Mouse (Mus musculus): ENCODE measurements around the gene Gm11985. TPM values are rescaled to one million over a fixed set of nuclear protein-coding genes. Genes with fewer than 3 reads are reported as not detected.
A peak's percentile ranks its signal among the peaks of the same experiment; 100 is the strongest.

Gm11985 gene
- polyA plus RNA-seq, 1 experiment from 2014 or later, result 0.16 TPM

GRCm38 (mm10) chr11:7193134-7193533, 4.8 kb upstream of the Gm11985 start:
- ATAC-seq (ENCODE audit: low FRiP score, low TSS enrichment), result no peak
- Histone ChIP-seq H3K4me3 (ENCODE audit: low read length) (no peak overlapping the region), H3K36me3 (ENCODE audit: insufficient read depth, low read length) (no peaks in the 10 kb centered on the region), H3K4me1 (ENCODE audit: insufficient read depth, low read length) (peaks cover 19% of the 10 kb centered on the region), H3K27me3 (ENCODE audit: insufficient read depth, low read length) (no peaks in the 10 kb centered on the region), H3K9me3 (ENCODE audit: low read length) (peaks cover 4% of the 10 kb centered on the region; the same call in 1 of the 2 replicates), H3K27ac (ENCODE audit: low read length) (no peak overlapping the region), H3K4me2 (replicated peaks; ENCODE audit: low read depth, low read length) (no peak overlapping the region), H3K9ac (replicated peaks; ENCODE audit: low read length) (no peak overlapping the region)
- 50% methylated on average over 9 of the region's 9 CpGs for WGBS

- Histone ChIP-seq H3K4me1 (ENCODE audit: insufficient read depth, low read length) (peaks cover 14% of the 10 kb centered on the region), H3K4me3 (ENCODE audit: low read length) (no peak overlapping the region), H3K4me2 (replicated peaks; ENCODE audit: low read depth, low read length) (no peak overlapping the region), H3K27me3 (ENCODE audit: insufficient read depth, low read length) (no peaks in the 10 kb centered on the region), H3K36me3 (ENCODE audit: insufficient read depth, low read length) (no peaks in the 10 kb centered on the region), H3K9ac (replicated peaks; ENCODE audit: low read length) (no peak overlapping the region), H3K27ac (ENCODE audit: low read length) (no peak overlapping the region), H3K9me3 (ENCODE audit: low read length) (peaks cover 4% of the 10 kb centered on the region; the same call in 1 of the 2 replicates)
- WGBS, result 50% methylated on average over 6 of the region's 6 CpGs
- no peak for ATAC-seq (ENCODE audit: low FRiP score, low TSS enrichment)
These were observed 4.3 kb upstream of the Gm11985 start for GRCm38 (mm10) chr11:7192710-7193109.

GRCm38 (mm10) chr11:7187472-7187871, 897 bp downstream of the Gm11985 start:
- Histone ChIP-seq H3K9me3 (ENCODE audit: low read length) (no peaks in the 10 kb centered on the region), H3K27me3 (ENCODE audit: insufficient read depth, low read length) (no peaks in the 10 kb centered on the region), H3K4me3 (ENCODE audit: low read length) (no peak overlapping the region), H3K4me2 (replicated peaks; ENCODE audit: low read depth, low read length) (no peak overlapping the region), H3K4me1 (ENCODE audit: insufficient read depth, low read length) (no peaks in the 10 kb centered on the region), H3K27ac (ENCODE audit: low read length) (no peak overlapping the region), H3K36me3 (ENCODE audit: insufficient read depth, low read length) (no peaks in the 10 kb centered on the region), H3K9ac (replicated peaks; ENCODE audit: low read length) (no peak overlapping the region)
- ATAC-seq (ENCODE audit: low FRiP score, low TSS enrichment), result no peak
- 69% methylated on average over 8 of the region's 8 CpGs for WGBS

GRCm38 (mm10) chr11:7184420-7184819, 3.9 kb downstream of the Gm11985 start:
- no peaks in the 10 kb centered on the region for H3K9me3 ChIP-seq (ENCODE audit: low read length)
- no peaks in the 10 kb centered on the region for H3K27me3 ChIP-seq (ENCODE audit: insufficient read depth, low read length)
- WGBS, result 32% methylated on average over 1 of the region's 1 CpGs
- no peaks in the 10 kb centered on the region for H3K4me1 ChIP-seq (ENCODE audit: insufficient read depth, low read length)
- H3K4me2 ChIP-seq (replicated peaks; ENCODE audit: low read depth, low read length), result no peak overlapping the region
- ATAC-seq (ENCODE audit: low FRiP score, low TSS enrichment), result no peak
- no peaks in the 10 kb centered on the region for H3K36me3 ChIP-seq (ENCODE audit: insufficient read depth, low read length)
- H3K27ac ChIP-seq (ENCODE audit: low read length), result no peak overlapping the region
- H3K4me3 ChIP-seq (ENCODE audit: low read length), result no peak overlapping the region
- no peak overlapping the region for H3K9ac ChIP-seq (replicated peaks; ENCODE audit: low read length)

- Histone ChIP-seq H3K9ac (replicated peaks; ENCODE audit: low read length) (no peak overlapping the region), H3K4me2 (replicated peaks; ENCODE audit: low read depth, low read length) (no peak overlapping the region), H3K36me3 (ENCODE audit: insufficient read depth, low read length) (no peaks in the 10 kb centered on the region), H3K4me1 (ENCODE audit: insufficient read depth, low read length) (no peaks in the 10 kb centered on the region), H3K27ac (ENCODE audit: low read length) (no peak overlapping the region), H3K9me3 (ENCODE audit: low read length) (no peaks in the 10 kb centered on the region), H3K4me3 (ENCODE audit: low read length) (no peak overlapping the region), H3K27me3 (ENCODE audit: insufficient read depth, low read length) (no peaks in the 10 kb centered on the region)
- 58% methylated on average over 8 of the region's 8 CpGs for WGBS
- no peak for ATAC-seq (ENCODE audit: low FRiP score, low TSS enrichment)
These were observed 5.8 kb downstream of the Gm11985 start for GRCm38 (mm10) chr11:7182409-7183042.

GRCm38 (mm10) chr11:7179276-7179675, 9.1 kb downstream of the Gm11985 start:
- Histone ChIP-seq H3K27me3 (ENCODE audit: insufficient read depth, low read length) (no peaks in the 10 kb centered on the region), H3K36me3 (ENCODE audit: insufficient read depth, low read length) (no peaks in the 10 kb centered on the region), H3K9me3 (ENCODE audit: low read length) (no peaks in the 10 kb centered on the region), H3K9ac (replicated peaks; ENCODE audit: low read length) (no peak overlapping the region), H3K4me2 (replicated peaks; ENCODE audit: low read depth, low read length) (no peak overlapping the region), H3K4me1 (ENCODE audit: insufficient read depth, low read length) (no peaks in the 10 kb centered on the region), H3K4me3 (ENCODE audit: low read length) (no peak overlapping the region), H3K27ac (ENCODE audit: low read length) (no peak overlapping the region)
- 65% methylated on average over 2 of the region's 2 CpGs for WGBS
- no peak for ATAC-seq (ENCODE audit: low FRiP score, low TSS enrichment)

- Histone ChIP-seq H3K4me1 (ENCODE audit: insufficient read depth, low read length) (no peaks in the 10 kb centered on the region), H3K9ac (replicated peaks; ENCODE audit: low read length) (no peak overlapping the region), H3K27me3 (ENCODE audit: insufficient read depth, low read length) (no peaks in the 10 kb centered on the region), H3K27ac (ENCODE audit: low read length) (no peak overlapping the region), H3K36me3 (ENCODE audit: insufficient read depth, low read length) (no peaks in the 10 kb centered on the region), H3K4me2 (replicated peaks; ENCODE audit: low read depth, low read length) (no peak overlapping the region), H3K9me3 (ENCODE audit: low read length) (no peaks in the 10 kb centered on the region), H3K4me3 (ENCODE audit: low read length) (no peak overlapping the region)
- 60% methylated on average over 4 of the region's 4 CpGs for WGBS
- ATAC-seq (ENCODE audit: low FRiP score, low TSS enrichment), result no peak; the same call in 1 of the 2 replicates
These were observed 9.6 kb downstream of the Gm11985 start for GRCm38 (mm10) chr11:7178724-7179123.

GRCm38 (mm10) chr11:7173664-7174063, 14.7 kb downstream of the Gm11985 start:
- Histone ChIP-seq H3K4me2 (replicated peaks; ENCODE audit: low read depth, low read length) (no peak overlapping the region), H3K36me3 (ENCODE audit: insufficient read depth, low read length) (no peaks in the 10 kb centered on the region), H3K9ac (replicated peaks; ENCODE audit: low read length) (no peak overlapping the region), H3K4me1 (ENCODE audit: insufficient read depth, low read length) (no peaks in the 10 kb centered on the region), H3K9me3 (ENCODE audit: low read length) (no peaks in the 10 kb centered on the region), H3K27ac (ENCODE audit: low read length) (no peak overlapping the region), H3K27me3 (ENCODE audit: insufficient read depth, low read length) (no peaks in the 10 kb centered on the region), H3K4me3 (ENCODE audit: low read length) (no peak overlapping the region)
- no peak for ATAC-seq (ENCODE audit: low FRiP score, low TSS enrichment)
- WGBS, result 81% methylated on average over 6 of the region's 6 CpGs

- Histone ChIP-seq H3K27ac (ENCODE audit: low read length) (no peak overlapping the region), H3K9me3 (ENCODE audit: low read length) (no peaks in the 10 kb centered on the region), H3K4me3 (ENCODE audit: low read length) (no peak overlapping the region), H3K9ac (replicated peaks; ENCODE audit: low read length) (no peak overlapping the region), H3K4me1 (ENCODE audit: insufficient read depth, low read length) (no peaks in the 10 kb centered on the region), H3K36me3 (ENCODE audit: insufficient read depth, low read length) (no peaks in the 10 kb centered on the region), H3K4me2 (replicated peaks; ENCODE audit: low read depth, low read length) (no peak overlapping the region), H3K27me3 (ENCODE audit: insufficient read depth, low read length) (no peaks in the 10 kb centered on the region)
- ATAC-seq (ENCODE audit: low FRiP score, low TSS enrichment), result 0 out of 2 replicates have a peak, but pooled peaks have one; percentile 21
- WGBS, result 92% methylated on average over 1 of the region's 1 CpGs
These were observed 18.7 kb downstream of the Gm11985 start for GRCm38 (mm10) chr11:7169645-7170044.

- Histone ChIP-seq H3K4me1 (ENCODE audit: insufficient read depth, low read length) (peaks cover 14% of the 10 kb centered on the region), H3K4me3 (ENCODE audit: low read length) (no peak overlapping the region), H3K36me3 (ENCODE audit: insufficient read depth, low read length) (no peaks in the 10 kb centered on the region), H3K27me3 (ENCODE audit: insufficient read depth, low read length) (no peaks in the 10 kb centered on the region), H3K9ac (replicated peaks; ENCODE audit: low read length) (no peak overlapping the region), H3K27ac (ENCODE audit: low read length) (no peak overlapping the region), H3K4me2 (replicated peaks; ENCODE audit: low read depth, low read length) (no peak overlapping the region), H3K9me3 (ENCODE audit: low read length) (no peaks in the 10 kb centered on the region)
- ATAC-seq (ENCODE audit: low FRiP score, low TSS enrichment), result no peak
- 68% methylated on average over 4 of the region's 4 CpGs for WGBS
These were observed 24.0 kb downstream of the Gm11985 start for GRCm38 (mm10) chr11:7164416-7164815.
